Mouse (Mus musculus): Measurements from ENCODE around the gene Grik3.

Grik3 gene

DNA sequence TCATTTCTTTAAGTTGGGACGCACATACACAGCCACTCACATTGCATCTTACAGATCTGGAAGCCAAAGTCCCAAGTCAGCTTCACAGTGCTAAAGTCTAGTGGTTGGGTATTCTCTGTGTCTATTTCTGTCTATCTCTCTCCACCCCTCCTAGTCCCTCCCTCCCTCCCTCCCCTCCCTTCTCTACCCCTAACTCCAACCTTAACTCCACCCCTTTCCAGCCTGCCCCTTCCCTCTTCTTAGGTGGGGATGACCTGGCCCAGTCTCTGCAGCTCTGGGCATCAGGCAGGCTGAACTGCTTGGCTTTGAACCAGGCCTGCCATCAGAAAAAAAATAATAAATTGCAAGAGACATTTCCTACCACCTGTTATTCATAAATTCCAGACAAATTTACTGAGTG is 235.7 kb downstream of the Grik3 start:
- DNase-seq (ENCODE audit: low read depth): no peak

DNA sequence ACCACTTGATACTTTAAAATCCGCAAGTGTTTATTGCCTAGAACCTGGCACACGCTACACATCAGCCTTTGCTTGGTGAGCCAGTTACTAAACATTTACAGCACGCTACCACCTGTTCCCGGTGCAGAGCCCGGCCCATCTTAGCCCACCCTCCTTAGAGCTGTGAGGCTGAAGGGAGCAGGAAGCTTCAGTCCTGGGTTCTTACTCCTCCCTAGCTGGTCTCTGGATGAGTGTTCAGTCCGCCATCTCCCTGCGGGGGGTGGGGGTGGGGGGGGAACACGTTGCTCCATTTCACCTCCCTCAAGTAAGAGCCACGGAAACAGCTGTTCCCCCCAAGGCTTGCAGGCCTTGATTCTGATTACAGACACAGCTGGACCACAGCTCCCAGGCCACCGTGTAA is 236.5 kb downstream of the Grik3 start:
- no peak for DNase-seq (ENCODE audit: low read depth)

DNA sequence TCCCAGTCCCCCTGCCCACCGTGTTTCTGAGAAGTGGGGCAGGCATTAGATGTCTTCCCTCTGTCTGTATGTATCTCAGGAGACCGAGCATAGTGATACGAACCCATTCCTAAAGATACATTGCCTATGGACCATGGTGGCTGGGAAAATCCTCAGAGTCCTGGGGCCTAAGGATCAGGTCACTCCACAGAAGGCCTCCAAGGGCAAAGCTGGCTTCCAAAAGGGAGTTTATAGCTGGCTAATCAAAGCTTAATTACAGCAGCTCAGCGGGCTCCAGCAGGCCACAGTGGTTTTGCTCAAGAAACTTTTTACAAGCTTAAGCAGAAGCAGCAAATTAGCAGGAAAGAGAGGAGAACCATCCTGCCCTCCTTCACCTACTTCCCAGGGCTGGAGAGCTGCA is 237.1 kb downstream of the Grik3 start:
- DNase-seq (ENCODE audit: low read depth): no peak

DNA sequence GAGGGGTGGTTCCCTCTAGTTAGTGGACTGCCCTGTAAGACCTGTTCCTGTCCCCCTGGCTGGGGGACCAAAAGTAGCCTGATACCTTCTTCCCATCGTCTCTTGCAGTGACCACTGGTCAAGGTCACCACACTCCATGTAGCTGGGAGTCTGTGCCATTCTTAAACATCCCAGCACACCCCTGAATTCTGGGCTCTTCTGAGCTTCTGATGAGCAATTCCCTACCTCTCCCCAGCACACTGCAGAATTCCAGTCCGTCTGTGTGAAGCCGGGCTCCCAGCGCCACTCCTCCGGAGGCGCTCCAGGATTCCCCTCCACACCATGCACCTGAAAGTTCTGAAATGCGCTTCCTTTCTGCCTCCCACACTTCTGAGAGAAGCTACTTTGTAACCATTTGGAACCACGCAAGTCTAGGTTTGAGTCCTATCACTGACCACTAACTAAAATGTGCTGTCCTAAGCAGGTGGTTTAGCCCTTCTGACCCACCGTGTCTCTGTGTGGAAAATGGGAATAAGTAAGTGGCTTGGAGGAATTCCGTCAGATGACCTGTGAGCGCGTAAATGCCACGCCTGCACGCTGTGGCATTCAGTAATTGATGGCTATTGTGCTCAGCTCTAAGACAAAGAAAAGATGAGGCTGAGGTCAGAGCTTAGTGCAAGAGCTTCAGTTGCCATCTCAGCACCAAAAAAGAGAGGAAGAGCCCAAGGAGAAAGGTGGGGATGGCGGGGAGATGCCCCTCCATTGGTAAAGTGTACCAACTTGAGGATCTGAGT is 237.8 kb downstream of the Grik3 start:
- DNase-seq (ENCODE audit: low read depth): no peak

DNA sequence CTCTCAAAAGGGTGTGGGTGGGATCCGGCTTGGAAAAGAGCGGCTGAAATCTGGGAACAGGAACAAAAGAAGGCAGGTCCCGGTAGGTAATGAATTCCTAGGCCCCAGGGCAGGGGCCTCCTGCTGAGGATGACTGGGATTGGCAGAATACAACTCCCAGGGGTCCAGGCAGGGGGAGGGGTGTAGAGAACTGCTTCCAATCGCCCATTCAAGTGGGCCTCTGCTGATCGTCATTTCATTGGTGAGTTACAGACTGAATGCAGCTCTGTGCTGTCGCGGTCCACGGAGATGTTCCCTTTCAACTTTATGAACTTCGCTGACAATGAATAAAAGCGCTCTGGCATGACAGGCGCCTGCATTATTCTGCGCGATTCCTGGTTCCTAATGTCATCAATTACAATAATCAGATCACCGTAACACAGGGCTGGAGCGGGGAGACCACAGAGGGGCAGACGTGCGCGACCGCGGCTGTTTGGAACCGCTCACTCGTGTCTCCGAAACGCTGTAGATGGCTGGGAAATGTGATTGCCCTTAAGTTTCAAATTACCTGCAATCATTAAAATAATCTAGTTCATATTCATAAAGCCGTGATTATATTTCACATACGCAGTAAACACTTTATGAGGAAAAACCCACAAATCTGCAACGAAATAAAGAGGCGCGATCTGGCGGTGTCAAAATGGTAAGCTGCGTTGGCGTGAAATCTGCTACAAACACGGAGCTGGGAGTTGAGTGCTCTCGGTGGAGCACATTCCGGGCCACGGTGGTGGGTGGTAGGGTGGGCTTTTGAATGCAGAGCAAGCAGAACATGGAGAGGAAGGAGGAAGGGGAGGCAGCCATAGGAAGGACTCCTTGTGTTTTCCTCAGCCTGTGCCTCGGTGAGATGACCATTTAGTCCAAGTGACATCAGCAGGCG is 239.1 kb downstream of the Grik3 start:
- no peak for DNase-seq (ENCODE audit: low read depth)

DNA sequence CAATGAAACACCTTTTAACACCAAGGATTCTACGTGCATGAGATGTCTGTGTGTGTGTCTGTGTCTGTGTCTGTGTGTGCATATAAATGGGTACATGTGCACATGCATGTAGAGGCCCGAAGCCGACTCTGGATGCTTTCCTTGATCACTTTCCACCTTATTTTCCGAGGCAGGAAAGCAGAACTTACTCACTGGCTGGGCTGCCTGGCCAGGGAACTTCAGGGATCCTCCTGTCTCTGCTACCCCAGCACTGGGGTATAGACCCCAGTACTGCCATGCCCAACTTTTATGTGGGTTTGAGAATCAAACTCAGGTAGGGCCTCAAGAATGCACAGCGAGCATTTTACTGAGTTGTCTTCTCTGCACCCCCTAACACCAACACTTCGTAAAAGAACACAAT is 240.3 kb downstream of the Grik3 start:
- no peak for DNase-seq (ENCODE audit: low read depth)

DNA sequence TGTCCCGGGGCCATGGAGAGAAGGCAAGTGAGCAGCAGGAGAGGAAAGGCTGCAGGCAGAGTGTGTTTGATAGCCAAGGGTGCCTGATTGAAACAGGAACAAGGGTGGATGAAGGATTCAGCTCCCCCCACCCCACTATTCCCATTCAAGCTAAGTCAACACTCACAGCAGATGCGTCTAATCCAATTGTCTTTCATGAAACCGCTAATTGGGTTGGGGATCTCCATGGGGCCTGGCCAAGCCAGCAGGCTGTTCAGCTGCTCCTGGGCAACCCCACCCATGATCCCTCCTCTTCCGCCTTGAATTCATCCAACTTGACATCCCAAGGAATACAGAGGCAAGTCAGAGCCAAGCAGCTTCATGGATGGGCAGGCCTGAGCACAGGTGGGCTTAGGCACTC is 246.3 kb downstream of the Grik3 start:
- no peak for DNase-seq (ENCODE audit: low read depth)

DNA sequence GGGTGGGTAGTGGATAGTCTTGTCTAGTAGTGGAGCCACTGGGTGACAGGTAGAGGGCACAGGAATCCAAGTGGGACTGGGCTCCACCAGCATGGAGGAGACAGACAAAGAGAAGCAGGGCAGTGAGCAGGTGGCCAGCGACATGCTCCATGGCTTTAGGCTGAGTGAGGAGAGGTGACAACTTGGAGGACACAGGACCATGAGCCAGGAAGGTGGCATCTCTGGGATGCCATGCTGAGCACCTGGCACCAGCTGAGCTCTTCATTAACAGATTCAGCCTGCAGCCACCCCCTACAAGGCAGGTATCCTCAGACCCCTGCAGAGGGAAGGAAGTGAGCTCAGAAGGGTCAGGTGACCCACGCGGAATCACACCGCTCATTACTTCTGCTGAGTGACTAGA is 248.3 kb downstream of the Grik3 start:
- DNase-seq (ENCODE audit: low read depth): no peak

DNA sequence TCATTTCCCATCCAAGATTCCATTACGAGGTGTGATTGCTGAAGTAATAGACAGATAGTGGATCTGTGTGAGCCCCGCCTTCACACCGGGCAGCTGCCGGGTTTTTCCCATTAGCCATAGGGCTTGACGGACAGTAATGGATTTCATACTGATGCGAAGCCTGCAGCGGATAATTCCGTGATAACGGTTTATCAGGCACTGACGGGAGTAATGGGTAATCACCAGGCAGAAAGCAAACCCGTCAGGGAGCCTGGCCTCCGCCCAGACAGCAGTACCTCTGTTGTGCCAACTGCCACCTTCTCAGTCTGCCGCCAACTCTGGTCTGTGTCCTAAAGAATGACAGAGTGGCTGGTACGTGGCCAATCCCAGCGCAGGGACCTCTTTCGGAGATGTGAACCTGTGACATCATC is 251.7 kb downstream of the Grik3 start:
- DNase-seq (ENCODE audit: low read depth): no peak

DNA sequence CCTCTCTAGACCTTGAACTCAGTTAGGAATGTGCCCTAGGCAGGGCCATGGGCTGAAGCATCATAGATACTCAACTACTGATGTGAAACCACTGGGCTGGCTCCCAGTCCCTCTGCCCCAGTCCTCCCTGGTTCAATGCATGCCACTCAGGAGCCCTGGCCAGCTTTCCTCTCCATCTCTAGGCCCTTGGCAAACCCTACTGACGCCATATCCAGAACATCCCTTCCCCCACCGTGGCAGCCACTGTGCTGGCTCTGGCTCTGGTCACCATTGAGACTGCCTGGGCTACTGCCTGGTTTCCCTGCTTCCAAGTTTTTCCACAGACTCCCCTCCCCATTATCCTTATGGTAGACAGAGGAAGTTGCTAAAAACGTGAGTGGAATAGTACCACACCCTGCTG is 255.4 kb downstream of the Grik3 start:
- DNase-seq (ENCODE audit: low read depth): no peak

DNA sequence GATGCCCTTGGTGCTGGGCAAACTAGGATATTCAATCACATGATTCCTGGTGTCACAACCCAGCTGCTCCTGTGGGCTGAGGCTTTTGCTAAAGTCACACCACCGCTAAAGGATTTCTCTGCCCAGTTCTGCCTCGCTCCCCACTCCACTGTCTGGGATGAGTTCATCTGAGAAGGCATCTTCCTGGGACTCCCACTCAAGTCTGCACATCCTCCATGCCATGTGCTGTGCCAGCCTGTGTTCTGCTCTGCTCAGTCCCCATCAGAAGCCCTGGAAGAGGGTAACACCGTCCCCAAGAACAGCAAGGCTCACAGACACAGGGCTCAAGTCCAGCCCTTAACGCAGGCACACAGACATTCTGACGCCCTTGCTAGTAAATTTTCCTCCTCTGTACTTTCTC is 265.9 kb downstream of the Grik3 start:
- no peak for DNase-seq (ENCODE audit: low read depth)

DNA sequence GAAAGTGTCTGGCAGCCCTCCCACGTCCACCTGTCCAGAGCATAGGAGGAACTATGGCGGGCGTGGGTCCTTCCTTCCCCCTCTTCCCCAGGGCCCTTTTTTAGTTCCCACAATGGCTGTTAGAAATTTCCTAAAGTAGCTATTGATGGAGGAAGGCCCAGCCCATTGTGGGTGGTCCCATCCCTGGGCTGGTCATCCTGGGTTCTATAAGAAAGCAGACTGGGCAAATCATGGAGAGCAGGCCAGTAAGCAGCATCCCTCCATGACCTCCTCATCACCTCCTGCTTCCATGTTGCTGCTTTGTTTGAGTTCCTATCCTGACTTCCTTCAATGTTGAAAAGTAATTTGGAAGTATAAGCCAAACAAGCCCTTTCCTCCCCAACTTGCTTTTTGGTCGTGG is 269.8 kb downstream of the Grik3 start:
- no peak for DNase-seq (ENCODE audit: low read depth)

DNA sequence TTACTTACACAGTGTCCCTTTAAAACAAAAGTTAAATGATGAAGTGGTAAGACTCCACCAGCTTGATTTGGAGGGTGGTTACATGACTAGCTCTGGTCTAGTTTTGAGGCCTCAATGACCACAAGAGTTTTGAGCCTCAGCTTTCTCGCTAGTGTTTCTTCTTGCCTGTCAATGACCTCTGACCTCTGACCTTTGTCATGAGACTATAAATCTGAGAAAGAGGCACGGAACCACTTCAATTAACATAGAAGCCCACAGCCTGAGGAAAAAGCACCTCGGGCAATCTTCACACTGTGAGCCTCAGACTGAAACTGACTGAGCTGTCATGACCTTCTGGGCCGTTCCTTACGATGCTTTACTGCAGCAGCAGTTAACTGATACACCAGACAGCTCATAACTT is 272.6 kb downstream of the Grik3 start:
- DNase-seq (ENCODE audit: low read depth): no peak
